Mouse (Mus musculus) stomach, postnatal 0 days (tissue): ENCODE measurements around the gene Igf2. TPM values are rescaled to one million over a fixed set of nuclear protein-coding genes. Genes with fewer than 3 reads are reported as not detected.
A peak's percentile ranks its signal among the peaks of the same experiment; 100 is the strongest.

Experiments
- ATAC-seq: fragments of 200-750 bp; cut with Nextera tagmentation; 2 replicates; pipeline ENCODE4 v1.8.0; 2017; ENCODE audit not compliant: low FRiP score, low TSS enrichment
- DNase-seq: peaks from one replicate; pipeline ENCODE4 v3.0.0-alpha.2; 2016; ENCODE audit warnings: low spot score
- H3K27ac ChIP-seq: fragments of 300-500 bp; sonication (generic); replicated peaks from 2 replicates; pipeline ENCODE4 v1.5.1; 2014; ENCODE audit warnings: mild to moderate bottlenecking, control low read depth
- H3K27me3 ChIP-seq: fragments of 300-500 bp; sonication (generic); 2 replicates; pipeline ENCODE4 v1.6.1; 2014; ENCODE audit warnings: low read length; ENCODE audit not compliant: control insufficient read depth, insufficient read depth
- H3K36me3 ChIP-seq: fragments of 300-500 bp; sonication (generic); 2 replicates; pipeline ENCODE4 v1.6.1; 2014; ENCODE audit warnings: low read length, mixed read lengths; ENCODE audit not compliant: control insufficient read depth, insufficient read depth
- H3K4me1 ChIP-seq: fragments of 300-500 bp; sonication (generic); replicated peaks from 2 replicates; pipeline ENCODE4 v1.6.1; 2014; ENCODE audit warnings: antibody characterized with exemption; ENCODE audit not compliant: control insufficient read depth, insufficient read depth
- H3K4me2 ChIP-seq: fragments of 300-500 bp; sonication (generic); replicated peaks from 2 replicates; pipeline ENCODE4 v1.6.1; 2014; ENCODE audit warnings: low read depth, mild to moderate bottlenecking, control low read depth, moderate library complexity
- H3K4me3 ChIP-seq: fragments of 300-500 bp; sonication (generic); 2 replicates; pipeline ENCODE4 v1.5.1; 2014; ENCODE audit warnings: low read depth, low read length, control low read depth
- H3K9ac ChIP-seq: fragments of 300-500 bp; sonication (generic); 2 replicates; pipeline ENCODE4 v1.6.1; 2014; ENCODE audit warnings: mild to moderate bottlenecking, low read length, control low read depth, mixed read lengths
- H3K9me3 ChIP-seq: fragments of 300-500 bp; sonication (generic); 2 replicates; pipeline ENCODE4 v1.6.1; 2016; ENCODE audit warnings: low read length; ENCODE audit not compliant: control insufficient read depth
- CTCF ChIP-seq: IDR thresholded peaks from 2 replicates; pipeline ENCODE4 v1.5.1; 2016; ENCODE audit warnings: antibody characterized with exemption, low read depth, mild to moderate bottlenecking, moderate library complexity
- EP300 ChIP-seq: optimal IDR thresholded peaks from 2 replicates; pipeline ENCODE3; 2016; ENCODE audit warnings: antibody characterized with exemption
- WGBS: fragments of 180-500 bp; shearing (Covaris S2); extraction: QIAGEN DNeasy Blood & Tissue Kit; methylation state at CpG from one replicate; pipeline ENCODE4 v1.1.7; 2014; 5-methylcytosine and 5-hydroxymethylcytosine counted together
- polyA plus RNA-seq: library from polyadenylated mRNA; unstranded; fragments of >200 nt; fragmentation: Nextera tagmentation; extraction: Ambion mirVana; gene quantifications from 2 replicates; pipeline ENCODE4 v1.2.1, GENCODE M21; 2015

Igf2 gene
- polyA plus RNA-seq, 1 experiment from 2014 or later = 390 TPM

DNA sequence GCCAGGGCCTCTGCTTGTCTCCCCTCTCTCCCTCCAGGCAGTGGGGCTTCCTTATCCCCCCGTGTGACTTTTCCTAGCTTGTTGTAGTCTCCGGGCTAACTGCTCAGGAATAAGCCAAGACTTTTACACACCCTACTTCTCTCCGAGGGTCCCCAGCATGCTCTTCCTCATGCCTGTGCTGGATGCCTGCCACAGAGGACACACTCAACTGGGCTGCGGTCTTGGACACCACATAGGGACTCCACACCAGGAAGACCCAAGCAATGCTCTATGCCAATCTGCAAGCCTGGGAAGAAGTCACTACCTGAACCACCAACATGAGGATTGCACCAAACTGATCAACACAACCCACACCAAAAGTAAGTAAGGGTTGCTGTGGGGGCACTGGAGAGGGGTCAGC is 507 bp downstream of the Igf2 start:
- Histone ChIP-seq H3K9me3 (peaks cover 11% of the 10 kb centered on the region), H3K4me1 (no peaks in the 10 kb centered on the region), H3K9ac (no peak overlapping the region), H3K27me3 (peaks cover 13% of the 10 kb centered on the region; the same call in 1 of the 2 replicates), H3K4me3 (no peak overlapping the region), H3K4me2 (no peak overlapping the region), H3K27ac (no peak overlapping the region), H3K36me3 (no peaks in the 10 kb centered on the region)
- no peak for TF ChIP-seq CTCF
- no peak for TF ChIP-seq EP300
- ATAC-seq (no peak), DNase-seq (no peak)
- WGBS = 70% methylated on average over 4 of the region's 4 CpGs

DNA sequence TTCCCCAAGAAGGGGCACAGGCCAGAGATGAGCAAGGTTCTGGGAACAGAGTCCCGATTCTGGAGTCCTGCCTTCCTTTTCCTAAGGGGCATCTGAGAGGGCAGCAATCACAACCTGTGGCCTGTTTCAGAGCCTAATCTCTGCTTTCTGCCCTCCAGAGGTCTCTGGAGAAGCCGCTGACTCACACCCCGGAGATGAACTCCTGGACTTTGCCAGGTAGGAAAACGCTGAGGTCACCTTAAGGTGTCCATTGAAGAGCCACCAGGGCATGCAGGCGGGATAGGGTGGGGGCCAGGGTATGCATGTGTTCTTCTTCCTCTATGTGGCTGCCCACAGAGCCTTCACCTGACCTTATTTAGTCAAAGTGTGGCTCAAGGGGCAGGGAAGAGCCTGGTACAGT is 1.3 kb downstream of the Igf2 start:
- no peak for ATAC-seq

DNA sequence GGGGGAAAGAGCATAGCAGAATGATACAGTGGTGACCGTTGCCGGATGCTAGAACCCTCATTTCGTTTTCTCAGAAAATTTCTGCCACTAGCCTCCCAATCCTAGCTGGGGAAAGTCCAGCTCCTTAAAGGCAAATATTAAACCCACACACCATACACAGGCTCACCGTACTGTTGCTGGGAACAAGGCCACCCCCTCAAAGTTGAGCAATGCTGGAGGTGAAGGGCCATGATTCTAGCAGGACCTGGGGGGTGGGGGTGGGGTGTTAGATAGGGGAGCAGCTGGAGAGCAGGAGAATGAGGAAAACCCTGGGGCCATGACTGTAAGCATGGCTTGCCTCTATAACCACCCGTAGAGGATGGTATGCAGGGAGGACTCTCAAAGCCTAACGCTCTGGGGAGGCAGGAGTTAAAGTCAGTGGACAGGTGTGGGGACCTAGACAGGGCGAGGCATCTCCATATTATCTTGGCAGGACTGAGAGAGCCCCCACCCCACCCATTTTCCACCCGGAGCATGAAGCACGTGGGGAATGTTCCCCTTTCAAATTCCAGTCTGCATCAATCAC is 2.1 kb downstream of the Igf2 start:
- TF ChIP-seq EP300 (no peak), CTCF (no peak)
- 0 out of 2 replicates have a peak, but pooled peaks cover 1% of the 10 kb centered on the region for H3K9me3 ChIP-seq
- no peaks in the 10 kb centered on the region for H3K36me3 ChIP-seq
- no peak overlapping the region for H3K27ac ChIP-seq
- H3K4me1 ChIP-seq = no peaks in the 10 kb centered on the region
- peaks cover 15% of the 10 kb centered on the region; the same call in 1 of the 2 replicates for H3K27me3 ChIP-seq
- WGBS = 16% methylated on average over 9 of the region's 9 CpGs
- no peak for ATAC-seq
- peak overlapping the region; percentile 55 for H3K4me2 ChIP-seq
- H3K9ac ChIP-seq = no peak overlapping the region; the same call in 1 of the 2 replicates
- H3K4me3 ChIP-seq = peak overlapping the region; percentile 42
- DNase-seq = no peak

More for the DNA sequence above, 1.3 kb downstream of the Igf2 start:
- TF ChIP-seq CTCF (no peak), EP300 (no peak)
- no peak for DNase-seq
- Histone ChIP-seq H3K4me3 (no peak overlapping the region), H3K4me2 (no peak overlapping the region), H3K27me3 (peaks cover 13% of the 10 kb centered on the region; the same call in 1 of the 2 replicates), H3K9me3 (peaks cover 8% of the 10 kb centered on the region), H3K4me1 (no peaks in the 10 kb centered on the region), H3K9ac (no peak overlapping the region), H3K36me3 (no peaks in the 10 kb centered on the region), H3K27ac (no peak overlapping the region)
- 57% methylated on average over 5 of the region's 5 CpGs for WGBS

DNA sequence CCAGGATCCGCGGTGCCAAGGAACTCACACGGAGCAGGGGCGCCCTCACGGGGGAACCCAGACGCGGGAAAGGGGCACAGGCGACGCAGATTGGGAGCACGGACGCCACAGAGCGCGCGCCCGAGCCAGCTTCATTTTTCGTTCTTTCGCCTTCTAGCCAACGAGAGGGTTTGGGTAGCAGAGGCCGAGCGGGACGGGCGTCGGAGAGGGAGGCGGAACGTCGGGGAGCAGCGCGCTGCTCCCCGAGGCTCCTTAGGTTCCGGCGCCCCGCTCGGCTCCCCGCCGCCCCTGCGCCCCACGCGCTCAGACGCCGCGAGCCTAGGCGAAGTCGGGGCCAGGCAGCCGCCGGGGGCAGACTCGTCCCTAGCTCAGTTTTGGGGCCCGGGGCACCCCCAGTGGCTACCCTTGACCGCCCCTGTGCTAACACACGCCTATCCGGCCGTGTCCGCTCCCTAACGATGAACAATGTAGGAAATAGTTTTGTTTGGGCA is 2.6 kb downstream of the Igf2 start:
- Histone ChIP-seq H3K9me3 (no peaks in the 10 kb centered on the region), H3K4me2 (peak overlapping the region; percentile 55), H3K9ac (peak overlapping the region; percentile 58), H3K27me3 (peaks cover 15% of the 10 kb centered on the region; the same call in 1 of the 2 replicates), H3K4me3 (peak overlapping the region; percentile 42), H3K4me1 (no peaks in the 10 kb centered on the region), H3K27ac (no peak overlapping the region), H3K36me3 (no peaks in the 10 kb centered on the region)
- DNase-seq = peak; percentile 57
- ATAC-seq = no peak
- WGBS = 2% methylated on average over 45 of the region's 53 CpGs
- TF ChIP-seq EP300 (no peak), CTCF (no peak; the same call in 1 of the 2 replicates)

DNA sequence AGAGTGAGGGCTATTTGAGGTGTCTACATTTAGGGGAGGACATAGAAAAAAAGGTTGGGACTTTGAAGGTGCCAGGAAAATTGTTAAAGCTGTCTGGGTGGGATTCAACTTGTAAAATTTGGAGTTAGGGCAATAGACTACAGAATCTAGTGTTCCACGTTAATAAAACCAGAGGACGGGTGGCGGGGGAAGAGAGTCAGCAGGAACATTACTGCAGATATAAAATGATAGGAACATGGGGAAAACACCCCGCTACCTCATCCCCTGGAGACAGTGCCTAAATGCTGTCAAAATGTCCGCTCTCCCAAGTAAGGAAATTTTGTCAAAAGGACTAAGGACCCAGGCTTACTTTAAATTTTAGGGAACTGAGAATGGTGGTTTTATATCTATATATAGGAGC is 3.5 kb downstream of the Igf2 start:
- no peak overlapping the region for H3K27ac ChIP-seq
- no peaks in the 10 kb centered on the region for H3K9me3 ChIP-seq
- peaks cover 15% of the 10 kb centered on the region; the same call in 1 of the 2 replicates for H3K27me3 ChIP-seq
- H3K36me3 ChIP-seq = no peaks in the 10 kb centered on the region
- no peaks in the 10 kb centered on the region for H3K4me1 ChIP-seq
- H3K9ac ChIP-seq = no peak overlapping the region
- peak overlapping the region; percentile 55; the same call in 1 of the 2 replicates for H3K4me2 ChIP-seq
- no peak for ATAC-seq
- TF ChIP-seq CTCF = no peak
- no peak for TF ChIP-seq EP300
- no peak for DNase-seq
- no peak overlapping the region for H3K4me3 ChIP-seq
- WGBS = 42% methylated on average over 5 of the region's 5 CpGs

DNA sequence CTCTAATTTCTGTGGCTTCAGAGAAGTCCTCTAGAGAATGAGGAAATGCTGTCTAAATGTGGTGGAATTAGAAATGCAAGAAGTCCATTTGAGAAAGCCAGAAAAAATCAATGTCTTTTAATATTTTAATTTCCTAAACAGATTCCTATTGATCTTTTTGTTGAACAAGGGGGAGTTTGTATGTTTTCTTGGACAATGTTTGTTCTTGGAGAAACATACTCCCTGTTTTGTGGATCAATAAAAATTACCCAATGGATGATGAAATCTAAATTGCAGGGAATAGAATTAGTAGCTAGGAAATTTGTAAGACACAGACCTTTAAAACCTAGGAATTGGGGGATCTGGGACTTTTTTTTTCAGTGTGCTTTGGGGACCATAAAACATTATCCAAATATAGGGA is 4.8 kb downstream of the Igf2 start:
- Histone ChIP-seq H3K36me3 (no peaks in the 10 kb centered on the region), H3K9ac (no peak overlapping the region), H3K27ac (no peak overlapping the region), H3K27me3 (peaks cover 17% of the 10 kb centered on the region), H3K9me3 (no peaks in the 10 kb centered on the region), H3K4me3 (no peak overlapping the region), H3K4me2 (no peak overlapping the region), H3K4me1 (no peaks in the 10 kb centered on the region)
- no peak for ATAC-seq
- TF ChIP-seq CTCF (no peak), EP300 (no peak)
- no peak for DNase-seq
